Mouse (Mus musculus): ENCODE measurements around the gene Mon1a.

The Mon1a gene

DNA sequence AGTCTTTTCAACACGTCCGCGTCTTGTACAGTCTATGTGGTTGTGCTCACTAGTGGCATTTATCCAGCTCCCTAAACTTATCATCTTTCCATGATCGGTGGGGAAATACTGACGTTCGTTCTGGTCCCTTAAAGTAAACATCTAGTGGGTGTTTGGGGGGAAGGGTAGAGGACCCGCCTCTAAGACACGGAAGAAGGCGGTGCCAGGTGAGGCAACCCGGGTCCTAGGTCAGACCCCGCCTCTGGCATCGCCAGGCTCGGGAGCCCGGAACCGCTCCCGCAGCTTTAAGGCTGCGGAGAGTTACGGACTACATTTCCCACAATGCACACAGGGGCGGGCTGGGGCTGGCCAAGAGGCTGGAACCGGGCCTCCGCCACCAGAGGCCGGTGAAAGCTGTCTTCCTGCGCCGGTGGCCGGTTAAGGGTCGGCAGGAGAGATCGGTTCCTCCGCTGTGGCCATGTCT is at the start of gene Mon1a:
Mon1a (plus strand) TSS at position 348 of the 463 bp plus-strand sequence.
- in situ Hi-C loops (cut with MseI, MboI): no loop called here

- in situ Hi-C loops (cut with MseI, MboI): no loop called here
These were observed 49.1 kb upstream of the Mon1a start for GRCm38 (mm10) chr9:107838869-107839268.

DNA sequence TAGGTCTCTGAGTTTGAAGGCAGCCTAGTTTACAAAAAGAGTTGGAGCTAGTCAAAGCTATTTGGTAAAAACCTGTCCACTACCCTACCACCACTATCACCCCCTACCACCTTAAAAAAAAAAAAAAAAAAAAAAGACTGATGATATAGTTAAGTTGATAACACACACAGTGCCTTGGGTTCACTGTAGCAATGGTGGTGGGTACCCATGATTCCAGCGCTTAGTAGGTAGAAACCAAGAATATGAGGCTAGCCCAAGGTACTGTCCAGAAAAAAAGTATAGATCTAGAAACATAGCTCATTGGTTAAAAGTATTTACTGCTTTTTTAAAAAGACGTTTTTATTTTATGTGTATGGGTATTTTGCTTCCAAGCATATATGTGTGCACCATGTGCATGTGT is 45.2 kb upstream of the Mon1a start:
- in situ Hi-C loops (cut with MseI, MboI): no loop called here

GRCm38 (mm10) chr9:107848922-107849321 is 39.0 kb upstream of the Mon1a start:
- in situ Hi-C loops (cut with MseI, MboI): no loop called here

DNA sequence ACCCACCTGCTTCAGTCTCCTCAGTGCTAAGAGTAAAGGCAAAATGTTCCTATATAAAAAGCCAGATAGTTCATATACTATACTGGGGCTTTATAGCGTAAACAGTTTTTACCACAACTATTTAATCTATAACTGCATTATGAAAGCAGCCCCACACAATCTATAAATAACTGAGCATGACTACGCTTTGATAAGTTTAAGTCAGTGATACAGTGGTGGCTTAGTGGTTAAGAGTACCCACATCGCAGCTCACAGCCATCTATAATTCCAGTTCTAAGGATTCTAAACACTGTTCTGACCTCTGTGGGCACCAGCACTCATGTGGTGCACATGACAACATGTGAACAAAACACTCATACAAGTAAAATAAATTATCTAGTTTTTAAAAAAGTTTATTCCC is 29.6 kb upstream of the Mon1a start:
- in situ Hi-C loops (cut with MseI, MboI): no loop called here

GRCm38 (mm10) chr9:107864493-107864892 is 23.5 kb upstream of the Mon1a start:
- in situ Hi-C loops (cut with MseI, MboI): no loop called here

DNA sequence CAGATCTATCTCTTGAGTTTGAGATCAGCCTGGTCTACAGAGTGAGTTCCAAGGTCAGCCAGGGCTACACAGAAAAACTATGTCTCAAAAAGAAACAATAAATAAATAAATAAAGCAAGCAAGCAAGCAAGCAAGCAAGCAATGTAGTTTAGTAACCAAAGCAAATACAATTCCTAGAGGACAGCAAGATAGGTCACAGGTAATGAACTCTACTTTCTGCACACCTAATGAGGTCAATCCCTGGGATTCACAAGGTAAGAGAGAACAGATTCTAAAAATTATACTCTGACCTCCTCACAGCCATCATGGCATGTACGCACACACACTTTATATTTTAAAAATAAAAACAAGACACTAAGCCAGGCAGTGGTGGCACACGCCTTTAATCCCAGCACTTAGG is 21.9 kb upstream of the Mon1a start:
- in situ Hi-C loops (cut with MseI, MboI): no loop called here

- in situ Hi-C loops (cut with MseI, MboI): no loop called here
These were observed 15.4 kb upstream of the Mon1a start for GRCm38 (mm10) chr9:107872350-107873098.

DNA sequence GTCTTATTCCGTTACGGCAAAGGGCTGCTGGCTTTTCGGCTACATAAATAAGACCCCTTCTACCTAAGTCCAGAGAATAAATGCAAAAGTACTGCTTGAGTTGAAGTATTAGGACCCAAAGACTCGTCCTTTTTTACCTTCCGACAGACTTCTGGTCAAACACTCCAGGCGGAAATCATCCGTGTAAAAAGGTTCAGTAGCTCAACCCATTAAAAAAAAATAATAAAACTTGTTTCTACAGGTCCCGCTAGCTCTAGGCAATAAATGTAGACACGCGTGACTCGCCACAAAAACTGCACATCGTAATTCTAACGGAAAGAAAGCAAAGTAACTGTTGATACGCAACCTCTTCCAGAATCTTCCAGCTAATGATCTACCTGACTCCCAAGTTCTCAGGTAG is 14.8 kb upstream of the Mon1a start, which contains the start of gene Rbm6:
Rbm6 (minus strand) TSS at position 101 of the 400 bp plus-strand sequence.
- in situ Hi-C loops (cut with MseI, MboI): no loop called here

DNA sequence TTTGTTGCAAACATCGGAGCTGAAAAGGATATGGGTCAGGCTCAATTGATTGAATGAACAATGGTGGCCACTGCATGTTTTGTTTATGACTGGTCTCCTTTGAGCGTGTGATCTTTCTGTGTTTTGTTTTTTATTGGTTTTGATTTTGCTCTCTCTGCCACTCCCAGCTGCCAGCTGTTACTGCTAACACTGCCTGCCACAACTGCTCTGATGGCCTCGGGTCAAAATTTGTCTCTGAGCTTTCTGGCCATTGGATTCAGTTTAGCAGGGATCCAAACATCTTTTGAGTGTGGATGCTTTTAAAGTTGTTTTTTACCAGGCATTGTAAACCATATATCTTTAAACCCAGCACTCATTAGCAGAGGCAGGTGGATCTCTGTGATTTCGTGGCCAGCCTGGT is 7.5 kb upstream of the Mon1a start:
- in situ Hi-C loops (cut with MseI, MboI): no loop called here

- in situ Hi-C loops (cut with MseI, MboI): no loop called here
These were observed 408 bp downstream of the Mon1a start for GRCm38 (mm10) chr9:107888267-107888850.

- in situ Hi-C loops (cut with MseI, MboI): no loop called here
These were observed 2.3 kb downstream of the Mon1a start for GRCm38 (mm10) chr9:107890260-107890659.

GRCm38 (mm10) chr9:107891023-107891422 is 3.1 kb downstream of the Mon1a start:
- in situ Hi-C loops (cut with MseI, MboI): no loop called here

DNA sequence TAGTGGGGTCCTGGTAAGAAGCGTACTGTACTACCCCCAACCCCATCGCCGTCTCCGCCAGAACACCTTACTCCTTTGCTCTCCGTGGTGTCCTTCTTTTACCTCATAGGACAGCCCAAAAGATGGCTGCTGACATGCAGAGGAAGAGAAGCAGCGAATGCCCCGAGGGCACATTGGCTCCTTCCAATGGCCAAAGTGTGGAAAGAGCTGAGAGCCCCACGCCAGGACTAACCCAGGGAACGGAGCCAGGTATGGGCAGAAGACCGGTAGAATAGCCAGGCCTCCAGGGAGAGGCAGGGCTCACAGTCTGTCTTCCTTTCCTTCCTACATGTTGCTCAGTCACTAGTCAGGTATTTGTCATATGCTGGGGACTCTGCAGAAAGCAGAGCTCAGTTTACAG is 10.6 kb downstream of the Mon1a start:
- in situ Hi-C loops (cut with MseI, MboI): no loop called here

DNA sequence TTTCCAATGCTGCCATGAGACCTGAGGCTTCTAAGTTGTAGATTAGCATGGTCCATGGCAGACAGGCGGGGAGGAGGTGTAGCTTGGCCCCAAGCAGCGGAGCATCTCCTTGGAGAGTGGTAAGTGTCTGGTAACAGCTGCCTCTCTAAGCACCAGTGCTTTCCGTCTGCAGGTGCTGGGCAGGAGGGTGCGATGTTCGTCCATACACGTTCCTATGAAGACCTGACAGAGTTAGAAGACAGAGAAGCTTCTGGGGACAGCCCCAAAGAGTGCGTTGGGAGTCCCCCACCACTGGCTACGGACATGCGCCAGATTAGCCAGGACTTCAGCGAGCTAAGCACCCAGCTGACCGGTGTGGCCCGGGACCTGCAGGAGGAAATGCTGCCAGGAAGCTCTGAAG is 11.9 kb downstream of the Mon1a start:
- in situ Hi-C loops (cut with MseI, MboI): no loop called here

DNA sequence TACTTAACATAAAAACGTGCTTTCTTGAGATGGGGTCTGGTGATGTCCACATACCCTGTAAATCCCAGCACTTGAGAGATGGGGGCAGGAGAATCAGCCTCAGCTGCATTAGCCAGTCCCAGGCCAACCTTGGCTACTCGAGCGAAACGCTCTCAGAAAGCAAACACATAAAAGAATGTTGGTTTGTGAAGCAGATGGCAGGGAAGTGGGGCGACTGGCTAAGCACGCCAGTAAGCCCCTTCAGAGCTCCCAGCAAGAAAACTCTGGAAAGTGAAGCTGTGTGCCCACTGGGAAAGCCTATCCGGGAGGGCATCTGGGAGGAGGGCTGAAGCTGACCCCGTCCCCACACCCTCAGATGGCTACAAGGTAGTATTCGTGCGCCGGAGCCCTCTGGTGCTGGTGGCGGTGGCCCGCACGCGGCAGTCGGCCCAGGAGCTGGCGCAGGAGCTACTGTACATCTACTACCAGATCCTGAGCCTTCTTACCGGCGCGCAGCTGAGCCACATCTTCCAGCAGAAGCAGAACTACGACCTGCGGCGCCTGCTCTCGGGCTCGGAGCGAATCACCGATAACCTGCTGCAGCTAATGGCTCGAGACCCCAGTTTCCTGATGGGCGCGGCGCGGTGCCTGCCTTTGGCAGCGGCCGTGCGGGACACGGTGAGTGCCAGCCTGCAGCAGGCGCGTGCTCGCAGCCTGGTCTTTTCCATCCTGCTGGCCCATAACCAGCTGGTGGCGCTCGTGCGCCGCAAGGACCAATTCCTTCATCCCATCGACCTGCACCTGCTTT is 13.1 kb downstream of the Mon1a start:
- in situ Hi-C loops (cut with MseI, MboI): no loop called here

DNA sequence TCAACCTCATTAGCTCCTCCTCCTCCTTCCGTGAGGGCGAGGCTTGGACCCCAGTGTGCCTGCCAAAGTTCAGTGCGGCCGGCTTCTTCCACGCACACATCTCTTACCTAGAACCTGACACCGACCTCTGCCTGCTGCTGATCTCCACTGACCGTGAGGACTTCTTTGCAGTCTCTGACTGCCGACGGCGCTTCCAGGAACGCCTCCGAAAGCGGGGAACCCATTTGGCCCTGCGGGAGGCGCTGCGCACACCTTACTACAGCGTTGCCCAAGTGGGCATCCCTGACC is 13.6 kb downstream of the Mon1a start:
- in situ Hi-C loops (cut with MseI, MboI): no loop called here

GRCm38 (mm10) chr9:107904726-107905125 is 16.8 kb downstream of the Mon1a start:
- in situ Hi-C loops (cut with MseI, MboI): no loop called here

GRCm38 (mm10) chr9:107906252-107906966 is 18.5 kb downstream of the Mon1a start, which contains the start of gene Mst1r:
Gene Mst1r, plus strand, starts transcription at chr9:107906873.
- in situ Hi-C loops (cut with MseI, MboI): no loop called here

GRCm38 (mm10) chr9:107906967-107907800 is 19.2 kb downstream of the Mon1a start:
- in situ Hi-C loops (cut with MseI, MboI): no loop called here

GRCm38 (mm10) chr9:107907801-107908120 is 19.8 kb downstream of the Mon1a start:
- in situ Hi-C loops (cut with MseI, MboI): no loop called here

Data from mouse trophoblast stem cell (cell line).